16 mouse cellular contexts compared by ENCODE assay signal in the genomic region with DNA sequence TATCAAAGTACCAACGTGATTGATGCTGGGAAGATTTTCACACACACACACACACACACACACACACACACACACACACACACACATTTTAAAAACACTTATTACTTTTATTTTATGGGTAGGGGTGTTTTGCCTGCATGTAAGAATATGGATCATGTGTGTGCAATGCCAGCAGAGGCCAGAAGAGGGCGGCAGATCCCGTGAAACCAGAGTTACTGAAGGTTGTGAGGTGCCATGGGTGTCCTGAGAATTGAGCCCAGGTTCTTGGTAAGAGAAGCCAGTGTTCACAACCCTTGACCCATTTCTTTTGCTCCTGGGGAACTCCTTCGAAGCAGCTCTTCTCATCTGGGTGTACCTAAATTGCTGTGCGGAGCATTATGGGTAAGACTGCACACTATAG.
DNase-seq lines count a peak whose midpoint lies in the region; ATAC-seq and TF ChIP-seq lines count a peak whose summit lies in the region.
"Had no signal": no experiment of that assay in that cellular context is flagged by ENCODE, and none has a peak within 500 bp of the region (broad histone marks: within the 10 kb centered on the region; RNA-seq: fewer than 3 reads in every experiment).

No protein-coding gene starts in this region.

- TF ChIP-seq CTCF in hindbrain, postnatal 0 days (IDR thresholded peaks at IDR 0.05; ENCODE audit: low read depth): peak; percentile 41; the same call in 1 of the 2 replicates
- peak; percentile 47 for TF ChIP-seq CTCF in lung, embryonic 14.5 days (IDR thresholded peaks at IDR 0.05; ENCODE audit: low read depth)
- peak; percentile 63 for TF ChIP-seq CTCF in ES-Bruce4 (IDR thresholded peaks at IDR 0.05; ENCODE audit: low read depth, low read length)

- H3K27me3 ChIP-seq in hindbrain, postnatal 0 days (ENCODE audit: insufficient read depth, low read length): no peaks in the 10 kb centered on the region
- H3K27me3 ChIP-seq in hindbrain, embryonic 10.5 days (ENCODE audit: insufficient read depth, poor library complexity, severe bottlenecking): peaks cover 4% of the 10 kb centered on the region; the same call in 1 of the 2 replicates
- H3K27me3 ChIP-seq in lung, embryonic 14.5 days (ENCODE audit: insufficient read depth, low read length): no peaks in the 10 kb centered on the region
- no peaks in the 10 kb centered on the region for H3K27me3 ChIP-seq in ES-Bruce4 (ENCODE audit: control insufficient read depth, insufficient read depth, low read length, poor library complexity, severe bottlenecking)
- H3K27me3 ChIP-seq: hindbrain, embryonic 12.5 days had no signal

- no peaks in the 10 kb centered on the region for H3K4me1 ChIP-seq in hindbrain, postnatal 0 days (ENCODE audit: insufficient read depth, low read length)
- H3K4me1 ChIP-seq in hindbrain, embryonic 10.5 days (replicated peaks): 0 out of 2 replicates have a peak, but pooled peaks cover 4% of the 10 kb centered on the region
- H3K4me1 ChIP-seq in lung, embryonic 14.5 days (ENCODE audit: insufficient read depth): no peaks in the 10 kb centered on the region
- no peaks in the 10 kb centered on the region for H3K4me1 ChIP-seq in ES-Bruce4 (ENCODE audit: control insufficient read depth, insufficient read depth, low read length)

- no peak for TF ChIP-seq EP300 in ES-Bruce4 (IDR thresholded peaks at IDR 0.05; ENCODE audit: insufficient read depth, low read depth, low read length)

- H3K4me2 ChIP-seq in hindbrain, postnatal 0 days (ENCODE audit: low read depth, low read length): no peak overlapping the region
- H3K4me2 ChIP-seq in lung, embryonic 14.5 days: no peak overlapping the region
- H3K4me2 ChIP-seq: embryonic facial prominence, embryonic 13.5 days; forebrain, embryonic 12.5 days; hindbrain, embryonic 12.5 days; limb, embryonic 12.5 days had no signal

- DNase-seq in hindbrain, postnatal 0 days (ENCODE audit: low spot score): no peak
- no peak for DNase-seq in hindbrain, embryonic 10.5 days (ENCODE audit: low spot score)
- no peak for DNase-seq in lung, embryonic 14.5 days
- no peak for DNase-seq in lung, postnatal 10 days
- DNase-seq in induced T-regulatory cell, adult 2 months (ENCODE audit: low read depth): peak; percentile 9
- no peak for DNase-seq in spleen, adult 18-20 months
- DNase-seq in neural tube, embryonic 10.5 days (ENCODE audit: extremely low spot score, low spot score): no peak
- DNase-seq: adrenal gland, postnatal 10 days; cerebellum, postnatal 36 days; lung, postnatal 4 days had no signal

- no peak for TF ChIP-seq POLR2A in ES-Bruce4 (IDR thresholded peaks at IDR 0.05; ENCODE audit: insufficient read depth, low read length)

- H3K9ac ChIP-seq in hindbrain, postnatal 0 days (replicated peaks; ENCODE audit: low read length): no peak overlapping the region
- no peak overlapping the region for H3K9ac ChIP-seq in lung, embryonic 14.5 days
- H3K9ac ChIP-seq in ES-Bruce4 (ENCODE audit: low read depth, poor library complexity, severe bottlenecking): no peak overlapping the region
- H3K9ac ChIP-seq: embryonic facial prominence, embryonic 13.5 days; forebrain, embryonic 12.5 days; hindbrain, embryonic 12.5 days; limb, embryonic 12.5 days had no signal

- no peak for ATAC-seq in hindbrain, postnatal 0 days
- ATAC-seq in lung, embryonic 14.5 days (ENCODE audit: insufficient read depth): no peak
- ATAC-seq: midbrain, embryonic 16.5 days had no signal

- no peaks in the 10 kb centered on the region for H3K36me3 ChIP-seq in hindbrain, postnatal 0 days (ENCODE audit: insufficient read depth, low read length)
- no peaks in the 10 kb centered on the region for H3K36me3 ChIP-seq in hindbrain, embryonic 10.5 days
- no peaks in the 10 kb centered on the region for H3K36me3 ChIP-seq in lung, embryonic 14.5 days (ENCODE audit: insufficient read depth)
- no peaks in the 10 kb centered on the region for H3K36me3 ChIP-seq in ES-Bruce4 (ENCODE audit: control insufficient read depth, insufficient read depth, low read length, poor library complexity, severe bottlenecking)
- H3K36me3 ChIP-seq: embryonic facial prominence, embryonic 13.5 days; forebrain, embryonic 12.5 days; hindbrain, embryonic 12.5 days; limb, embryonic 12.5 days had no signal

- no peak overlapping the region for H3K4me3 ChIP-seq in hindbrain, postnatal 0 days (ENCODE audit: low read length)
- no peak overlapping the region for H3K4me3 ChIP-seq in hindbrain, embryonic 10.5 days
- H3K4me3 ChIP-seq in lung, embryonic 14.5 days (ENCODE audit: low read depth, low read length): no peak overlapping the region
- no peak overlapping the region for H3K4me3 ChIP-seq in ES-Bruce4 (ENCODE audit: low read depth, low read length)
- H3K4me3 ChIP-seq: embryonic facial prominence, embryonic 13.5 days; forebrain, embryonic 12.5 days; hindbrain, embryonic 12.5 days; limb, embryonic 12.5 days had no signal

- no peak overlapping the region for H3K27ac ChIP-seq in hindbrain, postnatal 0 days
- H3K27ac ChIP-seq in hindbrain, embryonic 10.5 days: no peak overlapping the region
- H3K27ac ChIP-seq in lung, embryonic 14.5 days (ENCODE audit: low read depth): no peak overlapping the region
- H3K27ac ChIP-seq in ES-Bruce4 (ENCODE audit: insufficient read depth, low read length): no peak overlapping the region
- H3K27ac ChIP-seq: embryonic facial prominence, embryonic 13.5 days; forebrain, embryonic 12.5 days; hindbrain, embryonic 12.5 days; limb, embryonic 12.5 days had no signal

- H3K9me3 ChIP-seq in hindbrain, postnatal 0 days (ENCODE audit: low read length): no peaks in the 10 kb centered on the region
- H3K9me3 ChIP-seq in hindbrain, embryonic 10.5 days: no peaks in the 10 kb centered on the region
- no peaks in the 10 kb centered on the region for H3K9me3 ChIP-seq in lung, embryonic 14.5 days (ENCODE audit: low read depth, low read length)
- peaks cover 3% of the 10 kb centered on the region; the same call in 1 of the 2 replicates for H3K9me3 ChIP-seq in ES-Bruce4 (replicated peaks; ENCODE audit: control insufficient read depth, insufficient read depth, low read length, poor library complexity, severe bottlenecking)

- 78% methylated on average over 5 of the region's 5 CpGs for WGBS in hindbrain, postnatal 0 days
- WGBS in hindbrain, embryonic 10.5 days: 73% methylated on average over 5 of the region's 5 CpGs
- WGBS in lung, embryonic 14.5 days: 74% methylated on average over 5 of the region's 5 CpGs
